Mouse (Mus musculus): Measurements from ENCODE around the gene Cbr4. TPM values are rescaled to one million over a fixed set of nuclear protein-coding genes. Genes with fewer than 3 reads are reported as not detected.

Cbr4 gene
- 4.8 and 15.5 TPM in 2 replicates for polyA plus RNA-seq (2012; rRNA removed; ENCODE audit: low replicate concordance)

GRCm38 (mm10) chr8:61487597-61488156 lies at the start of gene Cbr4:
Cbr4 (plus strand) TSS chr8:61487734.

Data from mammary gland, adult 2 months (tissue).